Mouse (Mus musculus): Measurements from ENCODE around the gene Arhgap17. TPM values are rescaled to one million over a fixed set of nuclear protein-coding genes. Genes with fewer than 3 reads are reported as not detected.
A peak's percentile ranks its signal among the peaks of the same experiment; 100 is the strongest.

Gene Arhgap17
- total RNA-seq, 2 experiments from 2014 or later: 27.5 to 34.3 TPM

- DNase-seq: peak in 1 of 2 experiments; percentile 50
These were observed 653 bp downstream of the Arhgap17 start for GRCm38 (mm10) chr7:123368778-123369746.

- no peak for DNase-seq
These were observed 1.5 kb downstream of the Arhgap17 start for GRCm38 (mm10) chr7:123368187-123368586.

GRCm38 (mm10) chr7:123367218-123368150, 2.2 kb downstream of the Arhgap17 start:
- DNase-seq: no peak

GRCm38 (mm10) chr7:123366806-123367205, 2.9 kb downstream of the Arhgap17 start:
- DNase-seq: no peak

GRCm38 (mm10) chr7:123365876-123366741, 3.6 kb downstream of the Arhgap17 start:
- DNase-seq: no peak

- DNase-seq: no peak
These were observed 5.7 kb downstream of the Arhgap17 start for GRCm38 (mm10) chr7:123363971-123364370.

GRCm38 (mm10) chr7:123362806-123363205, 6.9 kb downstream of the Arhgap17 start:
- no peak for DNase-seq

GRCm38 (mm10) chr7:123361229-123361980, 8.3 kb downstream of the Arhgap17 start:
- DNase-seq: no peak

- no peak for DNase-seq
These were observed 9.5 kb downstream of the Arhgap17 start for GRCm38 (mm10) chr7:123360185-123360584.

GRCm38 (mm10) chr7:123359101-123359500, 10.6 kb downstream of the Arhgap17 start:
- no peak for DNase-seq

GRCm38 (mm10) chr7:123356158-123356557, 13.6 kb downstream of the Arhgap17 start:
- DNase-seq: no peak

GRCm38 (mm10) chr7:123354851-123355250, 14.9 kb downstream of the Arhgap17 start:
- no peak for DNase-seq

- no peak for DNase-seq
These were observed 15.3 kb downstream of the Arhgap17 start for GRCm38 (mm10) chr7:123354392-123354791.

- no peak for DNase-seq
These were observed 15.8 kb downstream of the Arhgap17 start for GRCm38 (mm10) chr7:123353879-123354278.

- no peak for DNase-seq
These were observed 16.6 kb downstream of the Arhgap17 start for GRCm38 (mm10) chr7:123353081-123353480.

- no peak for DNase-seq
These were observed 19.5 kb downstream of the Arhgap17 start for GRCm38 (mm10) chr7:123350243-123350642.

- no peak for DNase-seq
These were observed 19.9 kb downstream of the Arhgap17 start for GRCm38 (mm10) chr7:123349813-123350212.

GRCm38 (mm10) chr7:123346631-123347290, 23.0 kb downstream of the Arhgap17 start:
- no peak for DNase-seq

- no peak for DNase-seq
These were observed 24.6 kb downstream of the Arhgap17 start for GRCm38 (mm10) chr7:123345041-123345544.

GRCm38 (mm10) chr7:123344079-123344780, 25.5 kb downstream of the Arhgap17 start:
- no peak for DNase-seq

Measured in layer of hippocampus, postnatal 36 days (tissue).